Mouse (Mus musculus) stomach, postnatal 0 days (tissue): ENCODE data around the gene Timm10b.

Source experiments
- CTCF ChIP-seq: IDR thresholded peaks from 2 replicates; pipeline ENCODE4 v1.5.1; 2016; ENCODE audit warnings: antibody characterized with exemption, low read depth, mild to moderate bottlenecking, moderate library complexity
- EP300 ChIP-seq: optimal IDR thresholded peaks from 2 replicates; pipeline ENCODE3; 2016; ENCODE audit warnings: antibody characterized with exemption

DNA sequence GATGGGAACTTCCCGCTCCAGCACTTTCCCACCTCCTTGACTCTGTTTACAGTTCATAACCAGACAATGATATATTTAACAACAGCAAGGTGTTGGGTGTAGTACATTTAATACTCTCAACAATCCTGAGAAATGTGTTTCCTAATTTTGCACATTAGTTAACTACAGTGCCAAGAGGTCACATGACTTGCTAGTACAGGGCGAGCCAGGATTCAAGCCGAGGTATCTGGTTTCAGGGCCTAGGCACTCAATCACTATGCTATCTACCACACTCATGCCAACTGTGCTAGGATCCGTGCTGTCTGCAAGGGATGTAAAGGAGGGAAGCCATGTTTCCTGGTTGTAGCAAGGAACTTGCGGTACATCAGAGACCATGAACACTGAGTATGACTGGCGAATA, 23.3 kb upstream of the Timm10b start:
- TF ChIP-seq CTCF (no peak), EP300 (no peak)
